Mouse (Mus musculus): ENCODE data around the gene Col4a6. TPM values are rescaled to one million over a fixed set of nuclear protein-coding genes. Genes with fewer than 3 reads are reported as not detected.

Gene Col4a6
- total and polyA plus RNA-seq, 2 experiments: 0.01 to 0.09 TPM

- H3K79me2 ChIP-seq (ENCODE audit: control insufficient read depth, insufficient read depth, low read length): no peaks in the 10 kb centered on the region
- no peak overlapping the region for H3K9ac ChIP-seq (ENCODE audit: low read depth, low read length)
- H3K27me3 ChIP-seq (ENCODE audit: control insufficient read depth, insufficient read depth, low read length): no peaks in the 10 kb centered on the region
- peak; percentile 57 for DNase-seq (ENCODE audit: extremely low read depth, low read depth, low spot score)
- TF ChIP-seq CTCF (IDR thresholded peaks at IDR 0.05; ENCODE audit: low read depth, low read length) (no peak), POLR2A (IDR thresholded peaks at IDR 0.05; ENCODE audit: extremely low read depth, insufficient read depth, low read length) (no peak)
- WGBS: 42% methylated on average over 4 of the region's 4 CpGs
- H3K4me3 ChIP-seq (ENCODE audit: insufficient read depth, low read depth, low read length): no peak overlapping the region
- H3K4me1 ChIP-seq (ENCODE audit: control insufficient read depth, insufficient read depth, low read length): no peaks in the 10 kb centered on the region
- no peak overlapping the region for H3K27ac ChIP-seq (replicated peaks; ENCODE audit: insufficient read depth, low read depth, low read length)
- peaks cover 2% of the 10 kb centered on the region; the same call in 1 of the 2 replicates for H3K36me3 ChIP-seq (ENCODE audit: control insufficient read depth, insufficient read depth, low read length)
Measured at GRCm38 (mm10) chrX:141165067-141165466, 308.8 kb downstream of the Col4a6 start.

DNA sequence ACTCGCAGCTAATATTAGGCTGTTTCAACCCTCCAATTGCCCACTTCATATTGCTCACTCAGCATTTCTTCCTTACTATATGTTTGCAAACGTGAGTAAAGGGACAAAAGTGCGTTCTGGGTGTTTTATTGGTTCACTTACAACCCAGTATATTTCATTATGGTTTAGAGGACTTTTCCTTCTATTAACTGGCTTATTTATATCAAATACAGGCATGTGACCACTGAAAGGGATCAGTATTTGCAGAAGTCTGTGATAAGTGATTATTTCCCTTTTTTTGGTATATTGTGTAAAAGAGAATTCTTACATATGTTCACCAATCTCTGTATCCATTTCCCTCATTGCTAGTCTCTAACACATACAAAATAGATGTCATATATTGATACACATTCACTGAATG is 313.5 kb downstream of the Col4a6 start:
- Histone ChIP-seq H3K36me3 (ENCODE audit: control insufficient read depth, insufficient read depth, low read length) (no peaks in the 10 kb centered on the region; the same call in 1 of the 2 replicates), H3K4me3 (ENCODE audit: insufficient read depth, low read depth, low read length) (no peak overlapping the region), H3K27me3 (ENCODE audit: control insufficient read depth, insufficient read depth, low read length) (no peaks in the 10 kb centered on the region), H3K27ac (replicated peaks; ENCODE audit: insufficient read depth, low read depth, low read length) (no peak overlapping the region), H3K4me1 (ENCODE audit: control insufficient read depth, insufficient read depth, low read length) (no peaks in the 10 kb centered on the region; the same call in 1 of the 2 replicates), H3K9ac (ENCODE audit: low read depth, low read length) (no peak overlapping the region), H3K79me2 (ENCODE audit: control insufficient read depth, insufficient read depth, low read length) (no peaks in the 10 kb centered on the region)
- DNase-seq (ENCODE audit: extremely low read depth, low read depth, low spot score): no peak
- TF ChIP-seq POLR2A (IDR thresholded peaks at IDR 0.05; ENCODE audit: extremely low read depth, insufficient read depth, low read length) (no peak), CTCF (IDR thresholded peaks at IDR 0.05; ENCODE audit: low read depth, low read length) (no peak)
- WGBS: 88% methylated on average over 3 of the region's 3 CpGs

GRCm38 (mm10) chrX:141158160-141158559 is 315.7 kb downstream of the Col4a6 start:
- DNase-seq (ENCODE audit: extremely low read depth, low read depth, low spot score): peak; percentile 31
- TF ChIP-seq CTCF (IDR thresholded peaks at IDR 0.05; ENCODE audit: low read depth, low read length) (peak; percentile 44), POLR2A (IDR thresholded peaks at IDR 0.05; ENCODE audit: extremely low read depth, insufficient read depth, low read length) (no peak)
- WGBS: 34% methylated on average over 4 of the region's 4 CpGs
- no peaks in the 10 kb centered on the region; the same call in 1 of the 2 replicates for H3K4me1 ChIP-seq (ENCODE audit: control insufficient read depth, insufficient read depth, low read length)
- H3K27me3 ChIP-seq (ENCODE audit: control insufficient read depth, insufficient read depth, low read length): no peaks in the 10 kb centered on the region
- H3K9ac ChIP-seq (ENCODE audit: low read depth, low read length): no peak overlapping the region
- H3K27ac ChIP-seq (replicated peaks; ENCODE audit: insufficient read depth, low read depth, low read length): no peak overlapping the region
- H3K4me3 ChIP-seq (ENCODE audit: insufficient read depth, low read depth, low read length): no peak overlapping the region
- H3K79me2 ChIP-seq (ENCODE audit: control insufficient read depth, insufficient read depth, low read length): no peaks in the 10 kb centered on the region
- H3K36me3 ChIP-seq (ENCODE audit: control insufficient read depth, insufficient read depth, low read length): no peaks in the 10 kb centered on the region; the same call in 1 of the 2 replicates

DNA sequence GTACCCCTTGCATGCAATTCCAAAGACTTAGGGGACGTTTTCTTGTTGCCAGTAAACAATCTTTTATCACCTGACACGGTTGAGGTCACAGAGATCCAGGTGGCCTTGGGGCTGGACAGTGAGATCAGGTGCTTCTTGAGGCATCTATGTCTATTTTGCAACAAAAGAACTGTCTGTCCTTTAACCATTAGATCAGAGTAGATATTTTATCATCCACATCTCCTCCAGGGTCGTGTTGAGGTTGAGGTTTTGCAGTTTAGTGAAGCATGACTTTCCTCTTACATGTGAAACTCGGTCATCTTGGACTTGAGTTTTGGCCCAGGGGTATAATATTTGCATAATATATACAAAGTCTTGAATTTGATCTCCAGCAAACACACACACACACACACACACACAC is 316.2 kb downstream of the Col4a6 start:
- Histone ChIP-seq H3K27me3 (ENCODE audit: control insufficient read depth, insufficient read depth, low read length) (no peaks in the 10 kb centered on the region), H3K79me2 (ENCODE audit: control insufficient read depth, insufficient read depth, low read length) (no peaks in the 10 kb centered on the region), H3K4me3 (ENCODE audit: insufficient read depth, low read depth, low read length) (no peak overlapping the region), H3K36me3 (ENCODE audit: control insufficient read depth, insufficient read depth, low read length) (no peaks in the 10 kb centered on the region; the same call in 1 of the 2 replicates), H3K27ac (replicated peaks; ENCODE audit: insufficient read depth, low read depth, low read length) (no peak overlapping the region), H3K9ac (ENCODE audit: low read depth, low read length) (no peak overlapping the region), H3K4me1 (ENCODE audit: control insufficient read depth, insufficient read depth, low read length) (no peaks in the 10 kb centered on the region; the same call in 1 of the 2 replicates)
- 76% methylated on average over 4 of the region's 4 CpGs for WGBS
- DNase-seq (ENCODE audit: extremely low read depth, low read depth, low spot score): no peak
- TF ChIP-seq POLR2A (IDR thresholded peaks at IDR 0.05; ENCODE audit: extremely low read depth, insufficient read depth, low read length): no peak
- TF ChIP-seq CTCF (IDR thresholded peaks at IDR 0.05; ENCODE audit: low read depth, low read length): no peak

- Histone ChIP-seq H3K9ac (ENCODE audit: low read depth, low read length) (no peak overlapping the region), H3K27ac (replicated peaks; ENCODE audit: insufficient read depth, low read depth, low read length) (no peak overlapping the region), H3K4me3 (ENCODE audit: insufficient read depth, low read depth, low read length) (no peak overlapping the region), H3K36me3 (ENCODE audit: control insufficient read depth, insufficient read depth, low read length) (no peaks in the 10 kb centered on the region; the same call in 1 of the 2 replicates), H3K79me2 (ENCODE audit: control insufficient read depth, insufficient read depth, low read length) (no peaks in the 10 kb centered on the region), H3K4me1 (ENCODE audit: control insufficient read depth, insufficient read depth, low read length) (no peaks in the 10 kb centered on the region; the same call in 1 of the 2 replicates), H3K27me3 (ENCODE audit: control insufficient read depth, insufficient read depth, low read length) (no peaks in the 10 kb centered on the region)
- TF ChIP-seq POLR2A (IDR thresholded peaks at IDR 0.05; ENCODE audit: extremely low read depth, insufficient read depth, low read length) (no peak), CTCF (IDR thresholded peaks at IDR 0.05; ENCODE audit: low read depth, low read length) (peak; percentile 35; the same call in 1 of the 2 replicates)
- peak; percentile 17 for DNase-seq (ENCODE audit: extremely low read depth, low read depth, low spot score)
- WGBS: 0% methylated on average over 2 of the region's 2 CpGs
Measured at GRCm38 (mm10) chrX:141156696-141157095, 317.2 kb downstream of the Col4a6 start.

DNA sequence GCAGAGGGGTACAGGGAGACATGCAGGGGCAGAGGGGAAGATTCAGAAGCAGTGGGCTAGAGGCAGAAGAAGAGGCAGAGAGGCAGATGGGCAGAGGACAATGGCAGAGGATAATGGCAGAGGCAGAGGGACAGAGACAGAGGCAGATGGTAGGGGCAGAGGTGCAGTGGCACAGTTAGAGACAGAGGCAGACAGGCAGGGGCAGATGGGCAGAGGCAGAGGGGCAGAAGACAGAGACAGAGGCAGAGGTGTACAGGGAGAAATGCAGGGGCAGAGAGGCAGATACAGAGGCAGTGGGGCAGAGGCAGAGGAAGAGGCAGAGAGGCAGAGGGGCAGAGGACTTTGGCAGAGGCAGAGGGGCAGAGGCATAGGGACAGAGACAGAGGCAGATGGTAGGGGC is 322.7 kb downstream of the Col4a6 start:
- H3K4me3 ChIP-seq (ENCODE audit: insufficient read depth, low read depth, low read length): no peak overlapping the region
- no peaks in the 10 kb centered on the region for H3K79me2 ChIP-seq (ENCODE audit: control insufficient read depth, insufficient read depth, low read length)
- no peaks in the 10 kb centered on the region for H3K27me3 ChIP-seq (ENCODE audit: control insufficient read depth, insufficient read depth, low read length)
- H3K9ac ChIP-seq (ENCODE audit: low read depth, low read length): no peak overlapping the region
- peaks cover 10% of the 10 kb centered on the region for H3K4me1 ChIP-seq (ENCODE audit: control insufficient read depth, insufficient read depth, low read length)
- H3K36me3 ChIP-seq (ENCODE audit: control insufficient read depth, insufficient read depth, low read length): no peaks in the 10 kb centered on the region
- no peak for DNase-seq (ENCODE audit: extremely low read depth, low read depth, low spot score)
- no peak for TF ChIP-seq CTCF (IDR thresholded peaks at IDR 0.05; ENCODE audit: low read depth, low read length)
- TF ChIP-seq POLR2A (IDR thresholded peaks at IDR 0.05; ENCODE audit: extremely low read depth, insufficient read depth, low read length): no peak
- H3K27ac ChIP-seq (replicated peaks; ENCODE audit: insufficient read depth, low read depth, low read length): no peak overlapping the region; the same call in 1 of the 2 replicates

Data from liver, adult 2 months (tissue).